Mouse (Mus musculus): ENCODE data around the gene Spry2.

DNA sequence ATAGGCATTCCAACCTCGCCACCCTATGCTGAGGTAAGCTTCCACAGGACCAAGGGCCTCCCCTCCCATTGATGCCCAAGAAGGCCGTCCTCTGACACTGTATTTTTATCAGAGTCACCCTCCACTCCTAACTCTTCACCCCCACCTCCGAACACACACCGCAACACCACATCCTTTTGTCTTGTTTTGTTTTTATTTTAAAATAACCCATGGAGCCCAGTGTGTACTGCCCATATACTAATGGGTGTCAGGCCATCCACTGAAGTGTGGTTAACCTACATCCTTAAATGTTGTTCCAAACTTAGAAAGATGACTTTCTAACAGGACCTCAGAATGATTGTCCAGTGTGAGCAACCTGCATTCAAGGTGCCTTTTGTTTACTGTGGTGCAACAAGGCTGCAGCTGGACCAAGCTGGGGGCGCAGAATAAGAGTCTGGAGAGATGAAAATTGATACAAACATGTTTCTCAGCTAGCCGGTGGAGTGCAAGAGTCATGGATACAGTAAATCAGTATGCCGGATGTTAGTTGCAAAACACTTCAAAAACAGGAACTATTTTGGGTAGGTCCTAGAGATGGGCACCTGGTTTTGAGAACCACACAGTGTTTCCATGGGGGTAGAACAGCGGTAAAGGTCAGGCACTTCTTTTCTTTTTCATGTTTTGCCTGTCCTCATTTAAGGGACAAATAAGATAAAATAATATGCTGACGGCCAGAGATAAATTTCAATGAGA lies 9.8 kb downstream of the Spry2 start:
- no peak for TF ChIP-seq CTCF (IDR thresholded peaks at IDR 0.05; ENCODE audit: low read depth, low read length)
- no peak for TF ChIP-seq POLR2A (IDR thresholded peaks at IDR 0.05; ENCODE audit: extremely low read depth, insufficient read depth, low read length)
